Mouse (Mus musculus): ENCODE data around the gene Apbb1. TPM values are rescaled to one million over a fixed set of nuclear protein-coding genes. Genes with fewer than 3 reads are reported as not detected.

The Apbb1 gene
- polyA plus RNA-seq, 1 experiment from 2014 or later, result 66.4 TPM

DNA sequence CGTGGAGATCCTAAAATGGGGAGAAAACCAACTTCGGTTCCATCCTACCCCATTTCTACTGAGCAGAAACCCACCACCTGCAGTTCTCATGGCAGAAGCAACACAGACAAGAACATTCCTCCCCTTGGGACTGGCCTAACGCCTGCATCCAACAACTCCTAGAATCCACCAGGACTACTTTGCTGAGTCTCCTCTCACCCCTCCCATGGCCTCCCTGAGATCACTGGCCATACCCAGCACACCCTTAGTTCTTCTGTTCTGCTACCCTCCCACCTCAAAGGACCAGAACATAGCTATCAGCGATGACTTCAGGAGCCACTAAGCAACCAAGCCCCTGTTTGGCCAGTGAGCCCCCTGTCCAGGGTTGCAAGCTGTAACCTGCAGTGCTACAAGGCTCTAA, 10.7 kb downstream of the Apbb1 start:
- Histone ChIP-seq H3K9me3 (no peaks in the 10 kb centered on the region), H3K36me3 (peaks cover 52% of the 10 kb centered on the region), H3K27me3 (no peaks in the 10 kb centered on the region), H3K4me1 (replicated peaks) (peaks cover 26% of the 10 kb centered on the region), H3K9ac (replicated peaks) (no peak overlapping the region), H3K4me3 (replicated peaks) (no peak overlapping the region), H3K27ac (no peak overlapping the region), H3K4me2 (no peak overlapping the region)
- 83% methylated on average over 4 of the region's 4 CpGs for WGBS
- no peak for ATAC-seq (ENCODE audit: insufficient number of reproducible peaks, insufficient read depth, low FRiP score, low TSS enrichment, low read depth)

DNA sequence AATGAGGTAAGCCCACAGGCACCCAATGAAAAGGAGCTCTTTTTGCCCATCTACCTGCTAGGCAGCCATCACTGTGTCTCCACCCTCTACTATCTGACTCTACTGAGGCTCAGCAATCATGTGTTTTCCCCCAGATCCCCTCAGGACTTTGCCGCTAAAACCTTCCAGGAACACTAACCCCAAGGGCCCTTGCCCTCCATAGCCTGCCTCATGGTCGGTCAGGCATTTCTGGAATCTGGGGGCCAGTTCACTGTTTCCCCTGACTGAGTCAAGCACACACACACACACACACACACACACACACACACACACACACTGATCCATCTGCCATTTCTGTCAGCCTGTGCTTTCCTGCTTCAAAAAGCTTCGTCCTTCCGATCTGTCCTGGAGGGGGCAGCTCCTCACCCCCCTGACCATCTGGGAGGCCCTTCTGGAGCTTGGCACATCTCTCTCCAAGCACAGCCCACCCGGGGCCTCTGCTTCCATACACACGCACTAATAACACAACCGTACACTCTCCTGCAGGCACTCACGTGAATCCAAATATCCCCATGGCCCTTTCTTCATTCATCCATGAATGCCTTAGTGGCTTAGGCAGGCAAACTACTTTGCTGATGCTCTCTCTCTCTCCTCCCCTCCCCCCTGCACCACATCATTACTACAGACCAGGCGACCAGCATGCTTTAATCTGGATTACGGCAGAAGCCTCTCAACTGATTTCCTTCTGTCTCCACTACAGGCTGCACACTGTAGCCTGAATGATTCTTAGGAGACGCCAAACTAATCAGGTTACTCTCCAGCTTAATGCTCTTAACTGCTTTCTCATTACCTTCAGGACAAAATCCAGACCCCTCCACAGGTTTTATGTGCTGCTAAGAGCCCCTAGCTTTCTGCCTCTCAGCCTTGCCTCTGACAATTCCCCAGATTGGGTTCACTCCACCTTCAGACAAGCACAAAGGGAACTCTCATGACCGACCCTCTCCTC, 11.6 kb downstream of the Apbb1 start:
- Histone ChIP-seq H3K4me2 (peak overlapping the region; percentile 4; the same call in 1 of the 2 replicates), H3K4me1 (replicated peaks) (peaks cover 26% of the 10 kb centered on the region), H3K9me3 (no peaks in the 10 kb centered on the region), H3K9ac (replicated peaks) (no peak overlapping the region), H3K36me3 (peaks cover 59% of the 10 kb centered on the region), H3K4me3 (replicated peaks) (no peak overlapping the region), H3K27me3 (no peaks in the 10 kb centered on the region), H3K27ac (peak overlapping the region; percentile 64; the same call in 1 of the 2 replicates)
- ATAC-seq (ENCODE audit: insufficient number of reproducible peaks, insufficient read depth, low FRiP score, low TSS enrichment, low read depth), result no peak
- 38% methylated on average over 12 of the region's 12 CpGs for WGBS

DNA sequence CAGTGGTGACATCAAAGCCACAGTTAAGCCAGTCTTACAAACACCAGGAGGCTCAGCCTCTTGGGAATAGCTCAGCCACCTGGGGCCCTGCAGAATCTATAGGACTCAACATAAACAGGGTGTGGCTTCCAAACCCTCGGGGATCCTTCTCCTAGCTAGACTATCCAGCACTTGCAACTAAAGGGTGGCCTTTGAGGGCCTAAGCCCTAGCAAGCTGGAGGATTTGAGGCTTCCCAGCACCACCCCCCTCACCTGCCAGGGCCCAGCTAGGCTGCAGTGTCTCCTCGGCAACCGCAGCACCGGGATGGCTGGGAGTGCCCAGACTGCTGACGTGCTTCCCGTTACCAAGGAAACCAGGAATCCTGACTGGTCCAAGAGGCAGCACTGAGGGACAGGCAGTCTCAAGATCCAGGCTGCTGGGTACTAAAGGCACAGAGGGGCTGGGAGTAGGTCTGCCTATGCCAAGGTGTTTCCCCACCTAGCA, 12.4 kb downstream of the Apbb1 start:
- peaks cover 59% of the 10 kb centered on the region for H3K36me3 ChIP-seq
- no peaks in the 10 kb centered on the region for H3K9me3 ChIP-seq
- 0 out of 2 replicates have a peak overlapping the region, but pooled peaks have one; percentile 6 for H3K9ac ChIP-seq (replicated peaks)
- no peak overlapping the region for H3K27ac ChIP-seq
- H3K4me1 ChIP-seq (replicated peaks), result peaks cover 26% of the 10 kb centered on the region
- peak; percentile 50 for ATAC-seq (ENCODE audit: insufficient number of reproducible peaks, insufficient read depth, low FRiP score, low TSS enrichment, low read depth)
- H3K4me2 ChIP-seq, result peak overlapping the region; percentile 17; the same call in 1 of the 2 replicates
- no peak overlapping the region for H3K4me3 ChIP-seq (replicated peaks)
- WGBS, result 2% methylated on average over 6 of the region's 6 CpGs
- no peaks in the 10 kb centered on the region for H3K27me3 ChIP-seq

DNA sequence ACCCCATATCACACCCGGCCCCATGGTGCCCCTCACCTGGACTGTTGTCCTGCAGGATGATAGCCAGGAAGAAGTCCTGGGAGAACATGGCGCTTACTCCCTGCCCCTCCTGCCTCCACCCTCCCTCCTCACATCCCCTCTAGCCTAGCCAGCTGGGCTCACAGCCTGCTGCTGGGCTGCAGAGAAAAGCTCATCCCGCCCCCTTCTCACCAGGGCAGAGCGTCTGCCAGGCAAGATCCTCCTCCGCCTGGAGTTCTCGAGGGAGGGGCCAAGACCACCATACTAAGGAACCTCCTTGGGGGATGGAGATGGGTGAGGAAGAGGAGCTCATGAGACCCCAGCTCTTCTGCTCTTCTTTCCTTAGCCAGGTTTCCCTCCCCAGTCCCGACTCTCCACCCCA, 12.9 kb downstream of the Apbb1 start:
- H3K9ac ChIP-seq (replicated peaks), result 0 out of 2 replicates have a peak overlapping the region, but pooled peaks have one; percentile 6

DNA sequence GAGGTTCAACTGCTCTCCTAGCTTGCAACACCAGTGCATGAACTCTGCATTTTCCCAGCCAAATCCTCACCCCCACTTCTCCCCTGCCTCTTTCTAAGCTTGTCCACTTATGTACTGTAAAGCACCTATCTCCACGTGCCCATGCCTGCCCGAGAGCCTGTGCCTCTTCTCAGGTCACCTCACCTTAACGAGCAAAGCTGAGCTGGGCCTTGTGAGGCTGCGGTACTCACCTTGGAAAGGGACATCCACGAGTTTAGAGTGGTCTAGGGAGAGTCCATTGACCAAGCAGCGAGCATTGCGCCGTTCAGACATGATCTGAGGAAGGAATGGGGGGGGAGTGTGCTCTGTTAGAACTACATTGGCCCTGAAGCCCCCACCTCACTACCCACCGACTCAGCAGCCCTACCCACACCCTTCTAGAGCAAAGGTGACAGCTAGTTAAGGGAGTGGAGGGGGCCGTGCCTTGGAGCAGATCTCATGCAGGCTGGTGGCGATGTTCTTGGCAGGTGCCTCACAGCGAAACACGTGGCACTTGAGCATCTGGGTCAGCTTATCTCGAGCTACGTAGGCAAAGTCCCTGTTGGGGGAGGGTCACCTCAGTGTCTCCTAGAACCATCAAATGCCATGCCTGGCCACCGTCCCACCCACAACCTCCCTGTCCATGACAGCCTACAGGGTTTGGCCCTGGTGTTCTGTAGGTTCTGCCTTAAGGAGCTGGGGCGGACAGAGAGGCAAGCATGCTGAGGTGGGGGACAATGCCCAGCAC, 16.2 kb downstream of the Apbb1 start:
- Histone ChIP-seq H3K27me3 (no peaks in the 10 kb centered on the region), H3K27ac (no peak overlapping the region), H3K4me3 (replicated peaks) (no peak overlapping the region), H3K9me3 (no peaks in the 10 kb centered on the region), H3K36me3 (peaks cover 73% of the 10 kb centered on the region), H3K4me2 (no peak overlapping the region), H3K4me1 (replicated peaks) (peaks cover 18% of the 10 kb centered on the region), H3K9ac (replicated peaks) (no peak overlapping the region)
- WGBS, result 88% methylated on average over 17 of the region's 17 CpGs
- no peak for ATAC-seq (ENCODE audit: insufficient number of reproducible peaks, insufficient read depth, low FRiP score, low TSS enrichment, low read depth)

More for the DNA sequence above, 12.9 kb downstream of the Apbb1 start:
- Histone ChIP-seq H3K9me3 (no peaks in the 10 kb centered on the region), H3K27me3 (no peaks in the 10 kb centered on the region), H3K4me1 (replicated peaks) (peaks cover 26% of the 10 kb centered on the region), H3K36me3 (peaks cover 59% of the 10 kb centered on the region), H3K4me3 (replicated peaks) (no peak overlapping the region), H3K4me2 (peak overlapping the region; percentile 17; the same call in 1 of the 2 replicates), H3K27ac (no peak overlapping the region)
- ATAC-seq (ENCODE audit: insufficient number of reproducible peaks, insufficient read depth, low FRiP score, low TSS enrichment, low read depth), result peak; percentile 5; the same call in 1 of the 2 replicates
- 28% methylated on average over 7 of the region's 7 CpGs for WGBS

DNA sequence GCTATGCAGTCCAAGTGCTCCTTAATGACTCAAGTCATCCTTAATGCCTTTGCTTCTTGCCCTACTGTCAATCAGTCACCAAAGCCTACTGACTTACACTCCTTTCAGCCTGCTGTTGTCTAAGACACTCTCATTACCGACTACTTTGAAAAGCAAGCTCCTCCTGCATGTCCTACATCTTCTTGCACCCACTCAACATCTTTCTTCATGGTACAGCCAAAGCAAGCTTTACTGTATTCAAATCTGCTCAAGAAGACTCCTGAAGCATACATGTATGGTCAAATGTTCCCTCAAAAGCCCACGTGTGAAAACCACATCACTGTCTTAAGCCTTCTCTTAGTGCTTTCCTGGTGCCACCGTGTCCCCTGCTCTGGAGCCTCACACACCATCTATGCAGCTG, 18.1 kb downstream of the Apbb1 start:
- no peak overlapping the region for H3K9ac ChIP-seq (replicated peaks)
- H3K9me3 ChIP-seq, result no peaks in the 10 kb centered on the region
- no peak overlapping the region for H3K4me3 ChIP-seq (replicated peaks)
- no peaks in the 10 kb centered on the region for H3K4me1 ChIP-seq (replicated peaks)
- no peak for ATAC-seq (ENCODE audit: insufficient number of reproducible peaks, insufficient read depth, low FRiP score, low TSS enrichment, low read depth)
- no peak overlapping the region for H3K27ac ChIP-seq
- H3K4me2 ChIP-seq, result no peak overlapping the region
- 82% methylated on average over 3 of the region's 3 CpGs for WGBS
- no peaks in the 10 kb centered on the region for H3K27me3 ChIP-seq
- H3K36me3 ChIP-seq, result peaks cover 92% of the 10 kb centered on the region

DNA sequence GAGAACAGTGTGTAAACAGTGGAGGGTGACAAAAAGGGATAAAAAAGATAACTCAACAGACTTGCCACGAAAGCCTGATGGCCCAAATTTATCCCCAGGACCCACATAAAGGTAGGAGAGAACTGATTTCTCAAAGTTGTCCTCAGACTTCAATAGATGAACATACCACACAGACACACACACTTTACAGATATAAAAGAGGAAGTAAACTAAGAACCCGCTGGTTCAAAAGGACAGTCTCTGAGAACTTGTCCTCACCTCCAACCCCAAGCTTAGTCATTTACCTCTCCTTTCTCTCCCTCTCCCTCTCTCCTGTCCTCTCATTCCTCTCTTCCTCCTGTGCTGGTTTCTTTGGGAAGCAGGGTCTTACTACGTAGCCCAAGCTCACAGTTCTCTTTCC, 19.1 kb downstream of the Apbb1 start:
- WGBS, result 94% methylated on average over 3 of the region's 3 CpGs
- no peak overlapping the region for H3K27ac ChIP-seq
- no peaks in the 10 kb centered on the region for H3K27me3 ChIP-seq
- no peaks in the 10 kb centered on the region for H3K9me3 ChIP-seq
- no peak overlapping the region for H3K9ac ChIP-seq (replicated peaks)
- H3K4me1 ChIP-seq (replicated peaks), result no peaks in the 10 kb centered on the region
- no peak for ATAC-seq (ENCODE audit: insufficient number of reproducible peaks, insufficient read depth, low FRiP score, low TSS enrichment, low read depth)
- no peak overlapping the region for H3K4me3 ChIP-seq (replicated peaks)
- H3K36me3 ChIP-seq, result peaks cover 97% of the 10 kb centered on the region
- no peak overlapping the region for H3K4me2 ChIP-seq

DNA sequence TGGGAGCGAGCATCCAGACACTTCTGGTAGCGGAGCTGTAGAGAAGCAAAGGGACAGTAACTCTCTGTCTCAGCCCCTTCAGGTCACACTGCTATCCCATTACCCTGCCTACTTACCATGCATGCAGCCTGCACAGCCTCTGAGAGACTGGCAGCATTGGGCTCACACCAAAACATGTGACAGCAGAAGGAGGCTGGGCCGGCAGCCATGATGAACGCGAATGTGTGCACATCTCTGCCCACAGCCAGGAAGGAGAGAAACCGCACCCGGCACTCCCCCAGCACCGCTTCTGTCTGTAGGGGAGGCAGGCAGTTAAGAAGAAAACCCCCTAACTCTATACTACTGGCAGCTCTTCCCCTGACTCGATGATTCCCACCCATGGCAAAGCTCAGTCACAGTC, 22.4 kb downstream of the Apbb1 start:
- Histone ChIP-seq H3K27me3 (no peaks in the 10 kb centered on the region), H3K9me3 (no peaks in the 10 kb centered on the region), H3K27ac (no peak overlapping the region), H3K4me2 (no peak overlapping the region), H3K9ac (replicated peaks) (no peak overlapping the region), H3K4me1 (replicated peaks) (peaks cover 14% of the 10 kb centered on the region), H3K36me3 (peaks cover 67% of the 10 kb centered on the region), H3K4me3 (replicated peaks) (no peak overlapping the region)
- ATAC-seq (ENCODE audit: insufficient number of reproducible peaks, insufficient read depth, low FRiP score, low TSS enrichment, low read depth), result no peak
- 91% methylated on average over 9 of the region's 9 CpGs for WGBS

DNA sequence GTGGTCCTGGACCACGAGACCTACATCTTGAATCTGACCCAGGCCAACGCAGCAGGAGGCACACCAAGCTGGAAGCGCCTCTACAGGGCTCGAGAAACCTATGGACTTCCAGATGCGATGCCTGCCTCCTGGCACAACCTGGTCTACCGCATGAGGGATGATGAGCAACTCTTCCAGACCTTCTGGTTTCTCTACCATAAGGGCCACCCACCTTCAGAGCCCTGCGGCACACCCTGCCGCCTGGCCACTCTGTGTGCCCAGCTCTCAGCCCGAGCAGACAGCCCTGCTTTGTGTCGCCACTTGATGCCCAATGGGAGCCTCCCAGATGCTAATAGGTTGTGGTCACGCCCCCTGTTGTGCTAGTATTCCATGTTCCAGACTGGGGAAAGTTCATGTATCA, 23.8 kb downstream of the Apbb1 start:
- Histone ChIP-seq H3K4me3 (replicated peaks) (no peak overlapping the region), H3K4me1 (replicated peaks) (peaks cover 14% of the 10 kb centered on the region), H3K27ac (no peak overlapping the region), H3K9me3 (no peaks in the 10 kb centered on the region), H3K27me3 (no peaks in the 10 kb centered on the region), H3K9ac (replicated peaks) (no peak overlapping the region), H3K36me3 (peaks cover 55% of the 10 kb centered on the region), H3K4me2 (no peak overlapping the region)
- 86% methylated on average over 11 of the region's 11 CpGs for WGBS
- no peak for ATAC-seq (ENCODE audit: insufficient number of reproducible peaks, insufficient read depth, low FRiP score, low TSS enrichment, low read depth)

DNA sequence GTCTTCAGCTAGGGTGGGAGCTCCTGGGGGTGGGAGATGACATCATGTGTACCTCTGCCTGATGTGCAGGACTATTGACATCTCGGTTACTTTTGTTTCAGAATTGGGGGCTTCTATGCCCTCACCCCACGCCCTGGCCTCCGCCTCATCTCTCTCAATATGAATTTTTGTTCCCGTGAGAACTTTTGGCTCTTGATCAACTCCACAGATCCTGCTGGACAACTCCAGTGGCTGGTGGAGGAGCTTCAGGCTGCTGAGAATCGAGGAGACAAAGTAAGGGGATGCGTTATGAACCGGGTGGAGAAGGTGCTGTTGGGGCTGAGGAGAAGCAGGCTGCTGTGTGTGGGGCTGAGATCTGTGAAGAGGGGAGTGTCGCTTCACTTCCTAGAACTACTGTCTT, 25.0 kb downstream of the Apbb1 start:
- 83% methylated on average over 8 of the region's 8 CpGs for WGBS
- H3K9ac ChIP-seq (replicated peaks), result no peak overlapping the region
- no peaks in the 10 kb centered on the region for H3K27me3 ChIP-seq
- ATAC-seq (ENCODE audit: insufficient number of reproducible peaks, insufficient read depth, low FRiP score, low TSS enrichment, low read depth), result no peak
- peaks cover 43% of the 10 kb centered on the region for H3K36me3 ChIP-seq
- no peak overlapping the region for H3K4me3 ChIP-seq (replicated peaks)
- no peaks in the 10 kb centered on the region for H3K9me3 ChIP-seq
- no peak overlapping the region for H3K27ac ChIP-seq
- no peak overlapping the region for H3K4me2 ChIP-seq
- peaks cover 14% of the 10 kb centered on the region for H3K4me1 ChIP-seq (replicated peaks)

DNA sequence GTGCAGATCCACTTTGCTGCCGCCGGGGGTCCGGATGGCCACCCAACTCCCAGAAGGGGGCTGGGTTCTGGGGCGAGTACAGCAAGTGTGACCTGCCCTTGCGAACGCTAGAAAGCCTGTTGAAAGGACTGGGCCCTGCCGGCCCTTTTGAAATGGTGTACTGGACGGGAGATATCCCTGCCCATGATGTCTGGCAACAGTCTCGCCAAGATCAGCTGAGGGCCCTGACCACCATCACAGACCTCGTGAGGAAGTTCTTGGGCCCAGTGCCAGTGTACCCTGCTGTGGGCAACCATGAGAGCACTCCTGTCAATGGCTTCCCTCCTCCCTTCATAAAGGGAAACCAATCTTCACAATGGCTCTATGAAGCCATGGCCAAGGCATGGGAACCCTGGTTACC, 25.9 kb downstream of the Apbb1 start:
- Histone ChIP-seq H3K36me3 (peaks cover 34% of the 10 kb centered on the region), H3K9me3 (no peaks in the 10 kb centered on the region), H3K4me1 (replicated peaks) (peaks cover 14% of the 10 kb centered on the region), H3K9ac (replicated peaks) (no peak overlapping the region), H3K27me3 (no peaks in the 10 kb centered on the region), H3K4me2 (peak overlapping the region; percentile 74; the same call in 1 of the 2 replicates), H3K4me3 (replicated peaks) (0 out of 2 replicates have a peak overlapping the region, but pooled peaks have one; percentile 67), H3K27ac (no peak overlapping the region)
- WGBS, result 90% methylated on average over 10 of the region's 10 CpGs
- ATAC-seq (ENCODE audit: insufficient number of reproducible peaks, insufficient read depth, low FRiP score, low TSS enrichment, low read depth), result no peak

Data from limb, embryonic 12.5 days (tissue).